Comparison of ENCODE assay signal across 1 mouse cellular context in genomic region chr4:57954580-57954979, GRCm38 (mm10).
A peak's percentile ranks its signal among the peaks of the same experiment; 100 is the strongest.
TF ChIP-seq lines count a peak whose summit lies in the region.

No protein-coding gene starts in this region.

TF ChIP-seq in MEL, 35 proteins besides CTCF, POLR2A, EP300 and RAD21:
- TF ChIP-seq CHD1 (IDR thresholded peaks at IDR 0.05; ENCODE audit: low read depth, low read length) (peak; percentile 75; the same call in 1 of the 2 replicates), SIN3A (IDR thresholded peaks at IDR 0.05; ENCODE audit: low read length) (peak; percentile 83), MXI1 (IDR thresholded peaks at IDR 0.05; ENCODE audit: low read depth, low read length) (peak; percentile 99), MAX (IDR thresholded peaks at IDR 0.05; ENCODE audit: low read length) (peak; percentile 93), MEF2A (IDR thresholded peaks at IDR 0.05; ENCODE audit: extremely low read depth, insufficient replicate concordance, low read depth, low read length, poor library complexity, severe bottlenecking) (no peak), ZNF384 (IDR thresholded peaks at IDR 0.05; ENCODE audit: low read depth, low read length) (0 out of 2 replicates have a peak, but pooled peaks have one; percentile 37), MYC (IDR thresholded peaks at IDR 0.05; ENCODE audit: low read depth, low read length) (peak; percentile 94), HCFC1 (IDR thresholded peaks at IDR 0.05; ENCODE audit: low read depth, low read length) (no peak), MAFK (IDR thresholded peaks at IDR 0.05; ENCODE audit: borderline replicate concordance, low read depth, low read length) (no peak), USF1 (IDR thresholded peaks at IDR 0.05; ENCODE audit: low read depth, low read length) (peak; percentile 66; the same call in 1 of the 2 replicates), TCF12 (IDR thresholded peaks at IDR 0.05; ENCODE audit: low read depth, low read length) (no peak), GATA1 (IDR thresholded peaks at IDR 0.05; ENCODE audit: low read depth, low read length) (no peak), TAL1 (IDR thresholded peaks at IDR 0.05; ENCODE audit: low read length) (no peak), ZC3H11A (IDR thresholded peaks at IDR 0.05; ENCODE audit: low read depth, low read length) (no peak), ETS1 (IDR thresholded peaks at IDR 0.05; ENCODE audit: low read depth, low read length) (no peak)
